Mouse (Mus musculus) liver, embryonic 13.5 days (tissue): Measurements from ENCODE around the gene Prdm16. TPM values are rescaled to one million over a fixed set of nuclear protein-coding genes. Genes with fewer than 3 reads are reported as not detected.

Experiments
- ATAC-seq: fragments of 200-750 bp; cut with Nextera tagmentation; 2 replicates; pipeline ENCODE4 v1.8.0; 2017; ENCODE audit warnings: low read depth, mild to moderate bottlenecking, moderate number of reproducible peaks, moderate library complexity
- DNase-seq: peaks from one replicate; pipeline ENCODE4 v3.0.0; 2022
- H3K27ac ChIP-seq: fragments of 300-500 bp; sonication (generic); 2 replicates; pipeline ENCODE4 v1.5.1; 2015; ENCODE audit warnings: moderate library complexity, mild to moderate bottlenecking, inconsistent platforms
- H3K27me3 ChIP-seq: fragments of 300-500 bp; sonication (generic); 2 replicates; pipeline ENCODE4 v1.6.1; 2015; ENCODE audit warnings: mild to moderate bottlenecking, inconsistent platforms
- H3K36me3 ChIP-seq: fragments of 300-500 bp; sonication (generic); 2 replicates; pipeline ENCODE4 v1.6.1; 2015; ENCODE audit warnings: mild to moderate bottlenecking, inconsistent platforms
- H3K4me1 ChIP-seq: fragments of 300-500 bp; sonication (generic); replicated peaks from 2 replicates; pipeline ENCODE4 v1.6.1; 2015; ENCODE audit warnings: inconsistent platforms
- H3K4me2 ChIP-seq: fragments of 300-500 bp; sonication (generic); 2 replicates; pipeline ENCODE4 v1.6.1; 2015; ENCODE audit warnings: inconsistent platforms, mild to moderate bottlenecking, moderate library complexity
- H3K4me3 ChIP-seq: fragments of 300-500 bp; sonication (generic); replicated peaks from 2 replicates; pipeline ENCODE4 v1.5.1; 2015; ENCODE audit warnings: mild to moderate bottlenecking, inconsistent platforms
- H3K9ac ChIP-seq: fragments of 300-500 bp; sonication (generic); 2 replicates; pipeline ENCODE4 v1.6.1; 2015; ENCODE audit warnings: mild to moderate bottlenecking, inconsistent platforms
- H3K9me3 ChIP-seq: fragments of 300-500 bp; sonication (generic); replicated peaks from 2 replicates; pipeline ENCODE4 v1.6.1; 2016; ENCODE audit warnings: inconsistent platforms
- WGBS: fragments of 180-500 bp; shearing (Covaris S2); methylation state at CpG from one replicate; pipeline ENCODE4 v1.1.7; 2015; ENCODE audit not compliant: insufficient replicate concordance; 5-methylcytosine and 5-hydroxymethylcytosine counted together
- polyA plus RNA-seq: library from polyadenylated mRNA; unstranded; fragments of >200 nt; fragmentation: Nextera tagmentation; extraction: Ambion mirVana; gene quantifications from 2 replicates; pipeline ENCODE4 v1.2.1, GENCODE M21; 2015

Gene Prdm16
- polyA plus RNA-seq, 1 experiment from 2014 or later, result 1.8 TPM

GRCm38 (mm10) chr4:154505313-154505712, 131.4 kb downstream of the Prdm16 start:
- DNase-seq (no peak), ATAC-seq (no peak)
- Histone ChIP-seq H3K9me3 (no peaks in the 10 kb centered on the region), H3K4me2 (no peak overlapping the region), H3K4me3 (no peak overlapping the region), H3K4me1 (0 out of 2 replicates have a peak, but pooled peaks cover 9% of the 10 kb centered on the region), H3K27ac (no peak overlapping the region), H3K27me3 (peaks cover 25% of the 10 kb centered on the region), H3K36me3 (no peaks in the 10 kb centered on the region), H3K9ac (no peak overlapping the region)
- WGBS, result 48% methylated on average over 5 of the region's 5 CpGs

GRCm38 (mm10) chr4:154503260-154503829, 133.3 kb downstream of the Prdm16 start:
- H3K27ac ChIP-seq, result no peak overlapping the region
- H3K4me3 ChIP-seq, result no peak overlapping the region
- ATAC-seq (no peak), DNase-seq (no peak)
- H3K9me3 ChIP-seq, result no peaks in the 10 kb centered on the region
- peaks cover 25% of the 10 kb centered on the region for H3K27me3 ChIP-seq
- no peak overlapping the region for H3K9ac ChIP-seq
- no peak overlapping the region for H3K4me2 ChIP-seq
- peaks cover 22% of the 10 kb centered on the region for H3K4me1 ChIP-seq
- no peaks in the 10 kb centered on the region for H3K36me3 ChIP-seq
- WGBS, result 67% methylated on average over 21 of the region's 21 CpGs

- Histone ChIP-seq H3K27ac (no peak overlapping the region), H3K9ac (no peak overlapping the region), H3K36me3 (no peaks in the 10 kb centered on the region), H3K4me2 (no peak overlapping the region), H3K4me1 (peaks cover 29% of the 10 kb centered on the region), H3K4me3 (no peak overlapping the region), H3K27me3 (peaks cover 24% of the 10 kb centered on the region), H3K9me3 (no peaks in the 10 kb centered on the region)
- ATAC-seq (no peak), DNase-seq (no peak)
- 75% methylated on average over 16 of the region's 16 CpGs for WGBS
Measured at GRCm38 (mm10) chr4:154502403-154503000, 134.2 kb downstream of the Prdm16 start.

GRCm38 (mm10) chr4:154500695-154501094, 136.0 kb downstream of the Prdm16 start:
- DNase-seq (no peak), ATAC-seq (no peak)
- peaks cover 10% of the 10 kb centered on the region for H3K27me3 ChIP-seq
- H3K4me3 ChIP-seq, result no peak overlapping the region
- no peak overlapping the region for H3K27ac ChIP-seq
- WGBS, result 59% methylated on average over 9 of the region's 9 CpGs
- no peak overlapping the region for H3K9ac ChIP-seq
- H3K4me2 ChIP-seq, result no peak overlapping the region
- peaks cover 34% of the 10 kb centered on the region for H3K4me1 ChIP-seq
- H3K9me3 ChIP-seq, result no peaks in the 10 kb centered on the region
- no peaks in the 10 kb centered on the region for H3K36me3 ChIP-seq

- DNase-seq (no peak), ATAC-seq (0 out of 2 replicates have a peak, but pooled peaks have one; percentile 12)
- no peak overlapping the region for H3K4me3 ChIP-seq
- no peaks in the 10 kb centered on the region for H3K9me3 ChIP-seq
- no peaks in the 10 kb centered on the region for H3K36me3 ChIP-seq
- 47% methylated on average over 29 of the region's 29 CpGs for WGBS
- H3K27ac ChIP-seq, result peak overlapping the region; percentile 47; the same call in 1 of the 2 replicates
- H3K4me2 ChIP-seq, result peak overlapping the region; percentile 31; the same call in 1 of the 2 replicates
- H3K4me1 ChIP-seq, result peaks cover 34% of the 10 kb centered on the region
- no peak overlapping the region for H3K9ac ChIP-seq
- H3K27me3 ChIP-seq, result peaks cover 10% of the 10 kb centered on the region
Measured at GRCm38 (mm10) chr4:154499701-154500523, 136.8 kb downstream of the Prdm16 start.

GRCm38 (mm10) chr4:154497423-154498175, 139.1 kb downstream of the Prdm16 start:
- H3K27ac ChIP-seq, result peak overlapping the region; percentile 29
- H3K4me1 ChIP-seq, result peaks cover 36% of the 10 kb centered on the region
- H3K9ac ChIP-seq, result no peak overlapping the region
- H3K9me3 ChIP-seq, result no peaks in the 10 kb centered on the region
- no peak overlapping the region for H3K4me3 ChIP-seq
- H3K36me3 ChIP-seq, result no peaks in the 10 kb centered on the region
- H3K4me2 ChIP-seq, result no peak overlapping the region
- DNase-seq (no peak), ATAC-seq (peak; percentile 9; the same call in 1 of the 2 replicates)
- peaks cover 4% of the 10 kb centered on the region for H3K27me3 ChIP-seq
- 60% methylated on average over 4 of the region's 4 CpGs for WGBS

GRCm38 (mm10) chr4:154496991-154497390, 139.7 kb downstream of the Prdm16 start:
- Histone ChIP-seq H3K4me3 (no peak overlapping the region), H3K36me3 (no peaks in the 10 kb centered on the region), H3K4me1 (peaks cover 40% of the 10 kb centered on the region), H3K27me3 (peaks cover 4% of the 10 kb centered on the region), H3K4me2 (no peak overlapping the region), H3K9ac (no peak overlapping the region), H3K9me3 (no peaks in the 10 kb centered on the region), H3K27ac (peak overlapping the region; percentile 34)
- 32% methylated on average over 7 of the region's 7 CpGs for whole genome bisulfite sequencing
- DNase-seq, result no peak
- peak; percentile 74 for ATAC-seq

GRCm38 (mm10) chr4:154496522-154496921, 140.2 kb downstream of the Prdm16 start:
- 0 out of 2 replicates have a peak, but pooled peaks have one; percentile 18 for ATAC-seq
- Histone ChIP-seq H3K4me2 (no peak overlapping the region), H3K36me3 (no peaks in the 10 kb centered on the region), H3K27me3 (peaks cover 4% of the 10 kb centered on the region), H3K4me3 (no peak overlapping the region), H3K9me3 (no peaks in the 10 kb centered on the region), H3K27ac (peak overlapping the region; percentile 34; the same call in 1 of the 2 replicates), H3K9ac (no peak overlapping the region), H3K4me1 (peaks cover 38% of the 10 kb centered on the region)
- DNase-seq, result no peak
- 57% methylated on average over 5 of the region's 5 CpGs for WGBS

- no peak overlapping the region for H3K9ac ChIP-seq
- no peak overlapping the region for H3K4me2 ChIP-seq
- no peaks in the 10 kb centered on the region; the same call in 1 of the 2 replicates for H3K27me3 ChIP-seq
- ATAC-seq (no peak), DNase-seq (no peak)
- WGBS, result 54% methylated on average over 4 of the region's 4 CpGs
- no peaks in the 10 kb centered on the region for H3K36me3 ChIP-seq
- H3K27ac ChIP-seq, result no peak overlapping the region
- peaks cover 25% of the 10 kb centered on the region for H3K4me1 ChIP-seq
- H3K4me3 ChIP-seq, result no peak overlapping the region
- no peaks in the 10 kb centered on the region for H3K9me3 ChIP-seq
Measured at GRCm38 (mm10) chr4:154493996-154494395, 142.7 kb downstream of the Prdm16 start.

- Histone ChIP-seq H3K9ac (no peak overlapping the region), H3K36me3 (no peaks in the 10 kb centered on the region), H3K27me3 (no peaks in the 10 kb centered on the region), H3K27ac (no peak overlapping the region), H3K4me1 (peaks cover 13% of the 10 kb centered on the region; the same call in 1 of the 2 replicates), H3K4me2 (no peak overlapping the region), H3K4me3 (no peak overlapping the region), H3K9me3 (no peaks in the 10 kb centered on the region)
- DNase-seq (no peak), ATAC-seq (no peak)
- 78% methylated on average over 11 of the region's 11 CpGs for WGBS
Measured at GRCm38 (mm10) chr4:154492714-154493121, 144.0 kb downstream of the Prdm16 start.

- Histone ChIP-seq H3K9ac (no peak overlapping the region), H3K4me3 (no peak overlapping the region), H3K9me3 (no peaks in the 10 kb centered on the region), H3K27me3 (no peaks in the 10 kb centered on the region), H3K4me2 (no peak overlapping the region), H3K27ac (no peak overlapping the region), H3K4me1 (peaks cover 8% of the 10 kb centered on the region; the same call in 1 of the 2 replicates), H3K36me3 (no peaks in the 10 kb centered on the region)
- WGBS, result 42% methylated on average over 7 of the region's 7 CpGs
- ATAC-seq (no peak), DNase-seq (no peak)
Measured at GRCm38 (mm10) chr4:154492268-154492667, 144.4 kb downstream of the Prdm16 start.
